Mouse (Mus musculus): ENCODE measurements around the gene Vmn1r1. TPM values are rescaled to one million over a fixed set of nuclear protein-coding genes. Genes with fewer than 3 reads are reported as not detected.

Vmn1r1 gene
- total RNA-seq, 2 experiments from 2014 or later, result not detected

DNA sequence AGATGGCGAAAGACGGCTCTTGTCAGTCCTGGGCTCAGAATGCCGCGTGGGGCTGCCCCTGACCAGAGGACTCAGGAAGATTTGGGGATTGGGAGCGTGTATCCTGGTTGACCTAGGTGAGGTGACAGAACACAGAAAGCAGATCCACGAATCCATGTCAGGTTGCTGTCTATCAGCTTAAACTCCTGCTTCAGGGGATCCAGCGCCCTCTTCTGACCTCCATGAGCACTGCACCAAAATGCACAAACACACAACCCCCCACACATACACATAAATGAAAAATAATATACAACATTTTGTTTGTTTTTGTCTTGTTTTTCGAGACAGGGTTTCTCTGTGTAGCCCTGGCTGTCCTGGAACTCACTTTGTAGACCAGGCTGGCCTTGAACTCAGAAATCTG, 26.1 kb downstream of the Vmn1r1 start:
- intact Hi-C loops (cut with DNase I), result no loop called here
- DNase-seq, result no peak

GRCm38 (mm10) chr1:182137204-182138125, 26.8 kb downstream of the Vmn1r1 start:
- DNase-seq, result no peak
- intact Hi-C loops (cut with DNase I), result no loop called here

DNA sequence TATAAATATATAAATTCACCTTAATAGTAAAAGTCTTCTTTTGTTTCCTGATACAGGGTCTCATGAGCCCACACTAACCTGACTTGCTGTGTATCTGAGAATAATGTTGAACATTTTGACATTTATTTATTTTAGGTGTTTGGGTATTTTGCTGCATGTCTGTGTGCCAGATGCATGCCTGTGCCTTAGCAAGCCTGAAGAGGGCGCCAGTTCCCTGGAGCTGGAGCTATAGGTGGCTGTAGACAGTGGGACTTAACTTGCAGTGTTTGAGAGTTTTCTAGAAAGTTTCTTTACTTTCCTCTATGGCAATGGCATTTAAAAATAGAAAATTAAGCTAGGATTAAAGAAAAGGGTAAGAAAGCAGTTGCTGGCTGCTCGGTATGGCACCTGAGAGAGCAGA, 33.5 kb downstream of the Vmn1r1 start:
- no peak for DNase-seq
- intact Hi-C loops (cut with DNase I), result no loop called here

- DNase-seq, result peak; percentile 88 to 90
- intact Hi-C loops (cut with DNase I), result no loop called here
These were observed 39.3 kb downstream of the Vmn1r1 start for GRCm38 (mm10) chr1:182124924-182125368.

DNA sequence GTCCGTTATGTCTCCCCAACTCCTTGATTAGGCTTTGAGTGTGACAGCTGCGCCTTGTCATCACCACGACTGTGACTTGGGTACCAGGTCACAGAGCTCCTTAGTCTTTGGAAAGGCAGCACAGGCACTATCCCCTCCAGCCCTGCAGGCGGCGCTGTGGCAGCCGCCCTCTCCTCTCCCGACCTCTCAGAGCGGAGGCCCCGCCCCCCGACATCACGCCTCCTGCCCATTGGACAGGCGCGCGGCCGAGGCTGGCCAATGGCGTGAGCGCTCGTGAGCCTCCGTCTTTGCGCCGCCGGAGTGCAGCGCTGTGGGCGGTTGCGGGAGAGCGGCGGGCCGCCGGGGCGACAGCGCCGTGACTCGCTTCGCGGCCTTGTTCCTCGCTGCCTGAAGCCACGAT, 39.8 kb downstream of the Vmn1r1 start, which contains the start of gene Srp9:
Gene Srp9, plus strand, starts transcription at position 232 of the 400 bp plus-strand sequence.
- intact Hi-C loops (cut with DNase I), result no loop called here
- DNase-seq, result peak; percentile 98

- intact Hi-C loops (cut with DNase I), result no loop called here
- no peak for DNase-seq
These were observed 41.9 kb downstream of the Vmn1r1 start for GRCm38 (mm10) chr1:182122413-182122812.

- intact Hi-C loops (cut with DNase I), result loop anchor here (1.0 to 10.0 kb wide), 3 partner anchors 95 to 227 kb away; no protein-coding TSS in a partner anchor
These were observed 48.5 kb downstream of the Vmn1r1 start for GRCm38 (mm10) chr1:182115651-182116408.

DNA sequence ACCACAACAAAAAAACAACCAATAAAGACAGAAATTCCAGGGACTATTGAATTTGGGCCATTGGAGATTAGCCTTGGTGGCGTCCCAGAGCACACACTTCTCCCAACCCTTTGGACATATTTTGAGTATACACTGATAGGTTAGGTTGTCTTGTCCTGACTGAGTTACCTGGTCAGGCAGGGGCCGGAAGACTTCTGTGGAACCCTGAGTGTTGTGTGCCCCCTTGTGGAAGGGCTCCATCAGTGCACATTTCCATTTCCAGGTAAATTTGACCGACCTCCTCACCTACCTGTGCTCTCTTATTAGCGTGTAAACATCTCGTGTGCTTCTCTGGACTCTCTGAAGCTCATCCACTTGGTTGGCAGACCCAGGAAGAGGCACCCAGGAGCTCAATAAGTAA, 49.1 kb downstream of the Vmn1r1 start:
- intact Hi-C loops (cut with DNase I), result loop anchor here (1.0 to 10.0 kb wide), 3 partner anchors 94 to 226 kb away; no protein-coding TSS in a partner anchor
- DNase-seq, result peak; percentile 58 to 64

More at GRCm38 (mm10) chr1:182115651-182116408, 48.5 kb downstream of the Vmn1r1 start:
- DNase-seq, result peak; percentile 69 to 75

- intact Hi-C loops (cut with DNase I), result loop anchor here (2.0 to 10.0 kb wide), 2 partner anchors 93 to 189 kb away; no protein-coding TSS in a partner anchor
- no peak for DNase-seq
These were observed 50.4 kb downstream of the Vmn1r1 start for GRCm38 (mm10) chr1:182113587-182114500.

- no peak for DNase-seq
- intact Hi-C loops (cut with DNase I), result loop anchor here (10.0 kb wide), 1 partner anchor 188 kb away; no protein-coding TSS in a partner anchor
These were observed 51.2 kb downstream of the Vmn1r1 start for GRCm38 (mm10) chr1:182113131-182113530.

- no peak for DNase-seq
- intact Hi-C loops (cut with DNase I), result loop anchor here (10.0 kb wide), 1 partner anchor 188 kb away; no protein-coding TSS in a partner anchor
These were observed 51.9 kb downstream of the Vmn1r1 start for GRCm38 (mm10) chr1:182112385-182112784.

GRCm38 (mm10) chr1:182111386-182112317, 52.6 kb downstream of the Vmn1r1 start:
- DNase-seq, result peak; percentile 66 to 67
- intact Hi-C loops (cut with DNase I), result loop anchor here (10.0 kb wide), 1 partner anchor 187 kb away; no protein-coding TSS in a partner anchor

- peak; percentile 61 to 65 for DNase-seq
These were observed 53.4 kb downstream of the Vmn1r1 start for GRCm38 (mm10) chr1:182110708-182111385.

DNA sequence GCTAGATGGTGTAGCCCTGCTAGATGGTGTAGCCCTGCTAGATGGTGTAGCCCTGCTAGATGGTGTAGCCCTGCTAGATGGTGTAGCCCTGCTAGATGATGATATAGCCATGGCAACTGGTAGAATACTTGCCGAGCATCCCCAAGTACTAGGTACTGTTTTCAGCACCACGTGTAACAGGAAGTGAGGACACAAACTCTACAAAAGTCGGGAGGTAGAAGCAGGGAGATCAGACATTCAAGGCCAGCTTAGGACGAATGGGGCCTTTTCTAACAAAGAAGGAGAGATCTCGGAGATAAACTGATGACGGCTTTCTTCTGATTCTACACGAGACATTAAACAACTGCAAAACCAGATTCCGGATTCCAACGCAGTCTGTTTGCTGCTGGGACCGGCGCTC, 54.1 kb downstream of the Vmn1r1 start:
- intact Hi-C loops (cut with DNase I), result loop anchor here (10.0 kb wide), 1 partner anchor 185 kb away; no protein-coding TSS in a partner anchor
- DNase-seq, result no peak

More at GRCm38 (mm10) chr1:182110708-182111385, 53.4 kb downstream of the Vmn1r1 start:
- intact Hi-C loops (cut with DNase I), result loop anchor here (10.0 kb wide), 1 partner anchor 186 kb away; no protein-coding TSS in a partner anchor

DNA sequence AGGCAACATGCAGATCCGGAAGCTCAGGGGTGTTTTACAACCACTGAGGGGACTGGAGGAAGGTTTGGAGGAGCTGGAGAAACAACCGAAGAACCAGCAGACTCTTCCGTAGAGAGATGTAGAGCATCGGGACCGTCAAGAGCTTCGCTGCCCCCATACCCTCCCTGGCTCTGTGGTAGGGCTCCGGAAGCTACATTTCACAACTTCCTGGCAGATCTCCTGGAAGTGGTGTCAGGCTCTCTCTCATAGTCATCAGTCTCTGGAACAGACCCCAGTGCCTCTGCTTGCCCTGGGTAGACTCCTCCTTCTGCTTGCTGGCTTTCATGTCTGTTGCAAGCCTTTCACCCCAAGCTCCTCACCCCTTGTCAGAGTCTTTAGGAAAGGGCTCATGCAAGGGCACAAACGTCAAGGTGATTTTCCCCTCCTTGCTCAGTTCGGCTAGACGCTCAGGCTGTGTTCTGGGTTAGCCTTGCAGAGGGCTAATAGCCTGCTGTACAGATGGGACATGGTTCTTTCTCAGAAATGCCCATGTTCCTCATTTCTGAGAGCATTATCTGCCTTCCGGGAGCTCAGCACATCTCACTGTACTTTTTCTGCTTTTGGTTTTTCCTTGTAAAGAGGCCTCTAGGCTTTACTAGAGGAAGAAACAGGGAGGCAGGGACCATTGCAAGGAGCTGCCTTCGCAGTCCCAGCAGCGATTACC, 55.7 kb downstream of the Vmn1r1 start:
- intact Hi-C loops (cut with DNase I), result no loop called here
- DNase-seq, result peak in 1 of 2 experiments; percentile 65

- peak; percentile 48 to 59 for DNase-seq
- intact Hi-C loops (cut with DNase I), result no loop called here
These were observed 57.0 kb downstream of the Vmn1r1 start for GRCm38 (mm10) chr1:182107251-182107650.

DNA sequence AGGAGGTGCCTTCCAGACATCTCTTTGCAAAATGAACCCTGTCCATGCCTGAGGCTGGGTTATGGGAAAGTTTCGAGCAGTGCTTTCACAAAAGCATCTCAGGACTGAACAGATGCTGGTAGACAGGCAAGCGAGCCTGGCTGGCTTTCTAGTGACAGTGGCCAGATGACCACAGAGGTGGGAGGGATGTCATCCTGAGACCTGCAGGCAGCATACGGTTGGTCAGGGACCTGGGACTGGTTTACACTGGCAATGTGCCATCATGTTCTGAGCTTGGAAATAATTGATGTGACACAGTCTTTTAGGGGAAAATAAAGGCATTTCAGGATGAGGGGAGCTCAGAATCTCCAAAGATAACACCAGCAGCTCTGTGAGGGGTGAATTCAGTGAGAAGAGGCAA, 59.3 kb downstream of the Vmn1r1 start:
- intact Hi-C loops (cut with DNase I), result no loop called here
- no peak for DNase-seq
